Mouse (Mus musculus) stomach, postnatal 0 days (tissue): ENCODE measurements around the gene 4933427D14Rik. TPM values are rescaled to one million over a fixed set of nuclear protein-coding genes. Genes with fewer than 3 reads are reported as not detected.
A peak's percentile ranks its signal among the peaks of the same experiment; 100 is the strongest.

Experiments used
- ATAC-seq: fragments of 200-750 bp; cut with Nextera tagmentation; 2 replicates; pipeline ENCODE4 v1.8.0; 2017; ENCODE audit not compliant: low FRiP score, low TSS enrichment
- DNase-seq: peaks from one replicate; pipeline ENCODE4 v3.0.0-alpha.2; 2016; ENCODE audit warnings: low spot score
- H3K27ac ChIP-seq: fragments of 300-500 bp; sonication (generic); replicated peaks from 2 replicates; pipeline ENCODE4 v1.5.1; 2014; ENCODE audit warnings: mild to moderate bottlenecking, control low read depth
- H3K27me3 ChIP-seq: fragments of 300-500 bp; sonication (generic); 2 replicates; pipeline ENCODE4 v1.6.1; 2014; ENCODE audit warnings: low read length; ENCODE audit not compliant: control insufficient read depth, insufficient read depth
- H3K36me3 ChIP-seq: fragments of 300-500 bp; sonication (generic); 2 replicates; pipeline ENCODE4 v1.6.1; 2014; ENCODE audit warnings: low read length, mixed read lengths; ENCODE audit not compliant: control insufficient read depth, insufficient read depth
- H3K4me1 ChIP-seq: fragments of 300-500 bp; sonication (generic); replicated peaks from 2 replicates; pipeline ENCODE4 v1.6.1; 2014; ENCODE audit warnings: antibody characterized with exemption; ENCODE audit not compliant: control insufficient read depth, insufficient read depth
- H3K4me2 ChIP-seq: fragments of 300-500 bp; sonication (generic); replicated peaks from 2 replicates; pipeline ENCODE4 v1.6.1; 2014; ENCODE audit warnings: low read depth, mild to moderate bottlenecking, control low read depth, moderate library complexity
- H3K4me3 ChIP-seq: fragments of 300-500 bp; sonication (generic); 2 replicates; pipeline ENCODE4 v1.5.1; 2014; ENCODE audit warnings: low read depth, low read length, control low read depth
- H3K9ac ChIP-seq: fragments of 300-500 bp; sonication (generic); 2 replicates; pipeline ENCODE4 v1.6.1; 2014; ENCODE audit warnings: mild to moderate bottlenecking, low read length, control low read depth, mixed read lengths
- H3K9me3 ChIP-seq: fragments of 300-500 bp; sonication (generic); 2 replicates; pipeline ENCODE4 v1.6.1; 2016; ENCODE audit warnings: low read length; ENCODE audit not compliant: control insufficient read depth
- CTCF ChIP-seq: IDR thresholded peaks from 2 replicates; pipeline ENCODE4 v1.5.1; 2016; ENCODE audit warnings: antibody characterized with exemption, low read depth, mild to moderate bottlenecking, moderate library complexity
- EP300 ChIP-seq: optimal IDR thresholded peaks from 2 replicates; pipeline ENCODE3; 2016; ENCODE audit warnings: antibody characterized with exemption
- WGBS: fragments of 180-500 bp; shearing (Covaris S2); extraction: QIAGEN DNeasy Blood & Tissue Kit; methylation state at CpG from one replicate; pipeline ENCODE4 v1.1.7; 2014; 5-methylcytosine and 5-hydroxymethylcytosine counted together
- polyA plus RNA-seq: library from polyadenylated mRNA; unstranded; fragments of >200 nt; fragmentation: Nextera tagmentation; extraction: Ambion mirVana; gene quantifications from 2 replicates; pipeline ENCODE4 v1.2.1, GENCODE M21; 2015

The 4933427D14Rik gene
- polyA plus RNA-seq, 1 experiment from 2014 or later: 7.2 TPM

DNA sequence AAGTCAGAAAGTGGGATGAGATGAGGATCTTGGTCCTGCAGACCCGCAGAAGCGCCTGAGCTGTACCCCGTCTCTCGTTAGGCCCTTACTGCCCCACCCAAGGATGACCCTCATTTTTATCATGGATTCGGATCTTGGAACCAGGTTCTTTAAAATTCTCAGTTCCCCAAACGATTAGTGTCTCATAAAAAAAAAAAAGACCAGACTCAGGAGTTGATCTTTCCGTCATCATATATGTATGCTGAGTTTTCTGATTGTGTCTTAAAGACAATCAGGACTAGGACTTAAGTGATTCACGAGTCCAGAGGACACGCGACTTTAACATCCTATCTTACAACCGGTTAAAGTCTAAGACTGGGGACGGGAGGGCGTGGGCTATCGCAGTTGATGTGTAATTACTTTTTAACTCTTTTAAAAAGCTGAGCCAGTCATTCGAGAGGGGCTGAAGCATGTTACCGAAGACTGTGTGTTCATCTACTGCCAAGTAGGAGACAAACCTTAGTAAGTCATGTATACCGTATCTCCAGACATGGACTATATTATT, 647 bp upstream of the 4933427D14Rik start:
- Histone ChIP-seq H3K36me3 (peaks cover 2% of the 10 kb centered on the region; the same call in 1 of the 2 replicates), H3K4me3 (peak overlapping the region; percentile 90), H3K9me3 (no peaks in the 10 kb centered on the region), H3K27ac (peak overlapping the region; percentile 50), H3K4me2 (peak overlapping the region; percentile 96), H3K4me1 (0 out of 2 replicates have a peak, but pooled peaks cover 2% of the 10 kb centered on the region), H3K9ac (peak overlapping the region; percentile 75), H3K27me3 (no peaks in the 10 kb centered on the region)
- WGBS: 5% methylated on average over 17 of the region's 17 CpGs
- ATAC-seq: no peak
- no peak for TF ChIP-seq EP300
- TF ChIP-seq CTCF: no peak
- DNase-seq: no peak

DNA sequence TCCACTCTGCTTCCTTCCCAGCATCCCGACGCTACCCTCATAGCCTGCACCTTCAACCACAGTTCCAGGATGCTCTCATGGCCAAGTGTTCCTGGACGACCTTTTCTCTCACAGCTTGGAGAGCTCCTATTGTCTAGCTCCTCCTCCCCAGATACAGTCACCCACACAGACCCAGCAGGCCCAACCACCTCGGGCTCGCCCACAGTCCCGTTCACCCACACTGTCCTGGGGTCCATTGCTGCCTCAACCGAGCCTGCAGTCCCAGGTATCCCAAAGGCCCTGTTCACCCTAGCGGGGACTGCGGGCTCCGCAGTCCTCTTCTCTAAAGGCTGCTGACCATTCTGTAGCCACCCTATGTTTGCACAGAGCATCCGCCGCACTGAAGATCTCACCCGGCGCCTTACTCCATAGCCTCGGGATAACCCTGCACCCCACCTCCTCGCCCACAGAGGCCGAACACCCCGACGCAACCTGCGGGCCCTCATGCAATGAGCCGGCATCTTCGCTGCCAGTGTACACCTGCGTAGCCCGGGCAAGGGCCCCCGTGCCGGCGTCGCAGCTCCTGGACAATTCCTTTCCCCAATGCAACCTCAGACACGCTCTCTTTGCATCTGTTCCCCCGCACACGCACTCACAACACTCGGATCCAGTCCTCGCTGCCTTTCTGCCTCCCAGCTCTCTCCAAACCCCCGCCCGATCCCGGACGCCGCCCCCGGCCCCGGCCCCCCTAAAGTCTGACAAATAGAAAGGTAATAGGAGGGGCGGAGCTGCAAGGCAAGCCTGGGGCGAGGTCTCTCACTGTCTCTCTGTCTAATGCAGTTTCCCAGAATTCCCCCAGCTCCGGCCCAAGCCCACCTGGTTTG, 687 bp downstream of the 4933427D14Rik start, which contains the start of gene Gm43951:
Gm43951 (minus strand) TSS at position 500 of the 863 bp plus-strand sequence.
- TF ChIP-seq CTCF (peak; percentile 48), EP300 (no peak)
- no peaks in the 10 kb centered on the region for H3K27me3 ChIP-seq
- under 1% methylated on average over 43 of the region's 43 CpGs for WGBS
- 0 out of 2 replicates have a peak, but pooled peaks cover 2% of the 10 kb centered on the region for H3K4me1 ChIP-seq
- H3K4me3 ChIP-seq: peak within 1 kb of the TSS; percentile 90
- DNase-seq (peak; percentile 53), ATAC-seq (peak; percentile 68)
- peak within 1 kb of the TSS; percentile 50 for H3K27ac ChIP-seq
- no peaks in the 10 kb centered on the region for H3K9me3 ChIP-seq
- peak within 1 kb of the TSS; percentile 96 for H3K4me2 ChIP-seq
- H3K36me3 ChIP-seq: peaks cover 3% of the 10 kb centered on the region; the same call in 1 of the 2 replicates
- peak within 1 kb of the TSS; percentile 75 for H3K9ac ChIP-seq

DNA sequence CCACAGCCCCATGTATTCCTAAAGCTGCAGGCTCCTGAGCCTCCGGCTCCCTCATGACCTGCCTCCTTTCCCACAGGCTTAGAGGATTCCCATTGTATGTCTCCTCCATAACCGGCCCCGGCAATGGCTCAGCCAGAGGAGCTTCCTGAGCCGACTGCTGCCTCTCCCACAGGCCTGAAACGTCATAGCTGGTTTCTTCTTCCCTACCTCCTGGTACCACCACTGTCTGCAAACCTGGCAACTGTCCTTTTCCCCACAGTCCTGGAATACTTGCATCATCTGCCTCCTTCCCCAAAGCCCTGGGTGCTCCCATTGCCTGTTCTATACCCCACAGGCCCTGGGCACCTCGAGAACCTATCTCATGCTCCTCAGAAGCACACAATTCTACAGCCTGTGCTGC, 2.0 kb downstream of the 4933427D14Rik start:
- H3K4me2 ChIP-seq: no peak overlapping the region
- H3K4me1 ChIP-seq: 0 out of 2 replicates have a peak, but pooled peaks cover 2% of the 10 kb centered on the region
- no peak overlapping the region for H3K27ac ChIP-seq
- ATAC-seq (no peak), DNase-seq (no peak)
- H3K9me3 ChIP-seq: no peaks in the 10 kb centered on the region
- peaks cover 4% of the 10 kb centered on the region; the same call in 1 of the 2 replicates for H3K36me3 ChIP-seq
- no peaks in the 10 kb centered on the region for H3K27me3 ChIP-seq
- no peak overlapping the region for H3K9ac ChIP-seq
- no peak overlapping the region for H3K4me3 ChIP-seq
- 84% methylated on average over 6 of the region's 6 CpGs for WGBS
- TF ChIP-seq EP300 (no peak), CTCF (no peak)

DNA sequence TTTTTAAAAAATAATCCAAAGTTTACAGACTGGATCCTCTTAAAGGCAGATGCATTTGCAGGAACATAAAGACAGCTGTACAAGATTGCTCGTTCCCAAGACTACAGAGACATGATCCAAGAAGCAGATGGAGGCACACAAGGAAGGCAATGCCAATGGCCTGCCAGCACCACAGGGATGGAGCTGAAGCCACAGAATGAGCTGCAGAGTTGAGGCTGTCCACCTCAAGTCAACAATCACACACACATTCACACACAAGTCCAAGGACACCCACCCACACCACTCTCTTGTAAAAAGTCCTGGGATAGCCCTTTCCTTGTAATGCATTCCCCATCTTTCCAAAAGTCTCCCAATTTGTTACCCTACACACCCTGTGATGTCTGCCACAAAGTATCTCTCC, 3.8 kb downstream of the 4933427D14Rik start:
- Histone ChIP-seq H3K27me3 (no peaks in the 10 kb centered on the region), H3K9ac (no peak overlapping the region), H3K9me3 (no peaks in the 10 kb centered on the region), H3K36me3 (0 out of 2 replicates have a peak, but pooled peaks cover 4% of the 10 kb centered on the region), H3K4me3 (no peak overlapping the region), H3K27ac (no peak overlapping the region), H3K4me2 (no peak overlapping the region), H3K4me1 (0 out of 2 replicates have a peak, but pooled peaks cover 2% of the 10 kb centered on the region)
- 76% methylated on average over 1 of the region's 1 CpGs for WGBS
- no peak for DNase-seq
- no peak for ATAC-seq
- TF ChIP-seq CTCF (no peak), EP300 (no peak)

DNA sequence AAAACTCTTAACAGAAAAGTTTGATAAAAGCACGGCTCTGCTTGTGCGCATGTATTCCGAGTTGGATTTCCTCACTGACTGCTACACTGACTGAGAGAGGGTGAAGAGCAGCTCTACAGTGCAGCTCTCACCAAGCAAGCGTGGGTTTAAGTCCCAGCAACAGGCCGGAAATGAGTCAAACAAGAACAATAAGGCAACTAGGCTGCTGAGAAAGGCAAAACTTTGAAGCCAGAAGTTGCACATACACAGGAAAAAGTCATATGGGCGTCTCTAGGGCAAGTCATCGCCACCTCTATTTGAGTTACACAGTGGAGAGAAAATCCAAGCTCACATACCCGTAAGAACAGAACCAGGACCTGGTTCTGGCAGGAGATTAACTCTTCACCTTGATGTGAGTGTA, 10.8 kb downstream of the 4933427D14Rik start:
- TF ChIP-seq EP300 (no peak), CTCF (no peak)
- H3K4me2 ChIP-seq: no peak overlapping the region
- ATAC-seq: no peak
- WGBS: 73% methylated on average over 8 of the region's 8 CpGs
- H3K4me3 ChIP-seq: no peak overlapping the region
- no peak for DNase-seq
- peaks cover 6% of the 10 kb centered on the region for H3K36me3 ChIP-seq
- no peaks in the 10 kb centered on the region for H3K4me1 ChIP-seq
- H3K27me3 ChIP-seq: no peaks in the 10 kb centered on the region
- no peak overlapping the region for H3K9ac ChIP-seq
- no peaks in the 10 kb centered on the region for H3K9me3 ChIP-seq
- H3K27ac ChIP-seq: 0 out of 2 replicates have a peak overlapping the region, but pooled peaks have one; percentile 18

DNA sequence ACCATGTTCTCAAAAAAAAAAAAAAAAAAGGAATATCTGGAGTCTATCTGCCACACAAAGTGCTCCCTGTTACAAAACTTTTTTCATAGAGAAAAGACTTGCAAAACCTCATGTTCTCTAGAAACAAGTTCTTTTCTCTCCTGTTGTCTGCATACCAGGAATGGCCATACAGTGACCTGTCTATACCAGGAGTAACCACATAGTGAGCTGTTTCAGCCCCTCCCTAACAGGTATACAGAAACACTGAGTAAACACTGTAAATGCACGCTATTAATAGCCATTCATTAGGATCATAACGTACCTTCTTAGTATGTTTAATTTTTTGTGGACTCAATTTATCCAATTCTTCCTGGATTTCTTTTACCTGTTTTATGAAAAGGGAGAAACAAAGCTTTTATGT, 13.0 kb downstream of the 4933427D14Rik start:
- Histone ChIP-seq H3K27me3 (no peaks in the 10 kb centered on the region), H3K4me1 (no peaks in the 10 kb centered on the region), H3K4me2 (no peak overlapping the region), H3K9me3 (no peaks in the 10 kb centered on the region), H3K36me3 (peaks cover 6% of the 10 kb centered on the region), H3K9ac (no peak overlapping the region), H3K4me3 (no peak overlapping the region), H3K27ac (no peak overlapping the region)
- TF ChIP-seq EP300: no peak
- ATAC-seq: peak; percentile 68; the same call in 1 of the 2 replicates
- 40% methylated on average over 2 of the region's 2 CpGs for WGBS
- DNase-seq: no peak
